Mouse (Mus musculus) olfactory bulb, adult 2 months (tissue): ENCODE measurements around the gene Jag2.

Experiments
- CTCF ChIP-seq: fragments of 200-500 bp; IDR thresholded peaks from 2 replicates; pipeline ENCODE4 v1.5.1; 2012; ENCODE audit warnings: low read depth, mild to moderate bottlenecking, low read length, moderate library complexity; ENCODE audit not compliant: insufficient read depth
- POLR2A ChIP-seq: fragments of 200-500 bp; IDR thresholded peaks from 2 replicates; pipeline ENCODE4 v1.6.1; 2012; ENCODE audit warnings: mild to moderate bottlenecking, low read depth, low read length, moderate library complexity; ENCODE audit not compliant: insufficient read depth

- TF ChIP-seq CTCF (no peak), POLR2A (no peak)
Measured at GRCm38 (mm10) chr12:112950761-112951129, 21.2 kb upstream of the Jag2 start.
